34 mouse cellular contexts compared by ENCODE assay signal in the genomic region with DNA sequence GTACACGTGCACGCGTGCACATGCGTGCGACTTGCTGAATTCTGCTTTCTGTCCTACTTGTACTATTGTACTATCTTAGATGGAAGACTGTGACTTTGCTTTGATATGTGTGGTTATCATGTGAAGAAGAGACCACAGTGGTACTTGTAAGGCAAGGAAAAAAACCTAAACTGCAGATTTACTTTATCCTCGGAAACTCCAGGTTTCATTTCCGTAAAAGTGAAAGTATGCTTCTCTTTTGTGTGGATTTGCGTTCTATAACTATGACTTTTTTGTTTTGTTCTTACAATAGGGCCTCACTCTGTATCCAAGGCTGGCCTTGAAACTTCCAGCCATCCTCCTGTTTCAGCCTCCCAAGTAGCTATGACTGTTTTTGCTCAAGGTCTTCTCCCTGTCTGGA.
"Had no signal": no experiment of that assay in that cellular context is flagged by ENCODE, and none has a peak within 500 bp of the region (broad histone marks: within the 10 kb centered on the region; RNA-seq: fewer than 3 reads in every experiment).

No protein-coding gene starts in this region.

- H3K4me1 ChIP-seq: heart, embryonic 10.5 days; heart, embryonic 12.5 days; heart, embryonic 13.5 days; heart, embryonic 15.5 days; hindbrain, embryonic 12.5 days; intestine, embryonic 15.5 days; kidney, embryonic 15.5 days had no signal

- DNase-seq: heart, postnatal 10 days; heart, postnatal 14 days; heart, postnatal 36 days; heart, postnatal 4 days; kidney, adult 11 months; kidney, adult 18-20 months; kidney, adult 2 months; kidney, adult 8-10 months; kidney, adult 9 months; kidney, postnatal 10 days; kidney, postnatal 14 days; kidney, postnatal 25 days; kidney, postnatal 36 days; kidney, postnatal 4 days; layer of hippocampus, adult 9-11 months; layer of hippocampus, postnatal 36 days had no signal

- H3K4me2 ChIP-seq: heart, embryonic 11.5 days; heart, embryonic 12.5 days; heart, embryonic 13.5 days; heart, embryonic 15.5 days; hindbrain, embryonic 12.5 days; hindbrain, embryonic 13.5 days; hindbrain, embryonic 14.5 days; hindbrain, embryonic 15.5 days; intestine, embryonic 15.5 days; kidney, embryonic 15.5 days had no signal

- H3K9me3 ChIP-seq: heart, embryonic 10.5 days; heart, embryonic 12.5 days; heart, embryonic 13.5 days; heart, embryonic 15.5 days; hindbrain, embryonic 10.5 days; hindbrain, embryonic 12.5 days; hindbrain, embryonic 13.5 days; hindbrain, embryonic 15.5 days; intestine, embryonic 15.5 days; kidney, embryonic 15.5 days had no signal

- H3K36me3 ChIP-seq: heart, embryonic 10.5 days; heart, embryonic 12.5 days; heart, embryonic 13.5 days; heart, embryonic 15.5 days; hindbrain, embryonic 10.5 days; hindbrain, embryonic 12.5 days; hindbrain, embryonic 13.5 days; hindbrain, embryonic 15.5 days; intestine, embryonic 15.5 days; kidney, embryonic 15.5 days had no signal

- H3K27me3 ChIP-seq: heart, embryonic 12.5 days; heart, embryonic 13.5 days; heart, embryonic 15.5 days; hindbrain, embryonic 12.5 days; hindbrain, embryonic 13.5 days; hindbrain, embryonic 15.5 days; intestine, embryonic 15.5 days; kidney, embryonic 15.5 days had no signal

- ATAC-seq: hindbrain, postnatal 0 days; inflammation-experienced regulatory T-cells, adult 6 months; intestine, embryonic 15.5 days; intestine, embryonic 16.5 days; intestine, postnatal 0 days had no signal

- H3K4me3 ChIP-seq: heart, embryonic 10.5 days; heart, embryonic 12.5 days; heart, embryonic 13.5 days; heart, embryonic 15.5 days; hindbrain, embryonic 10.5 days; hindbrain, embryonic 12.5 days; hindbrain, embryonic 13.5 days; hindbrain, embryonic 15.5 days; intestine, embryonic 15.5 days; kidney, embryonic 15.5 days; layer of hippocampus, adult 2 months had no signal

- H3K27ac ChIP-seq: heart, embryonic 10.5 days; heart, embryonic 13.5 days; heart, embryonic 15.5 days; hindbrain, embryonic 10.5 days; hindbrain, embryonic 12.5 days; hindbrain, embryonic 13.5 days; hindbrain, embryonic 14.5 days; hindbrain, embryonic 15.5 days; hindbrain, postnatal 0 days; intestine, embryonic 15.5 days; kidney, embryonic 15.5 days; kidney, postnatal 0 days; layer of hippocampus, adult 2 months had no signal

- H3K9ac ChIP-seq: heart, embryonic 12.5 days; heart, embryonic 13.5 days; heart, embryonic 15.5 days; hindbrain, embryonic 12.5 days; hindbrain, embryonic 13.5 days; hindbrain, embryonic 14.5 days; hindbrain, embryonic 15.5 days; intestine, embryonic 15.5 days; kidney, embryonic 15.5 days had no signal
